Mouse (Mus musculus) liver, adult 2 months (tissue): Measurements from ENCODE around the gene Selenok.

Experiments used
- CTCF ChIP-seq: fragments of 200-500 bp; IDR thresholded peaks from 2 replicates; pipeline ENCODE4 v1.5.1; 2011; ENCODE audit warnings: low read depth, low read length, control low read depth
- POLR2A ChIP-seq: fragments of 200-500 bp; IDR thresholded peaks from 2 replicates; pipeline ENCODE4 v1.6.1; 2011; ENCODE audit warnings: low read length, control low read depth; ENCODE audit not compliant: insufficient read depth; ENCODE audit errors: extremely low read depth

DNA sequence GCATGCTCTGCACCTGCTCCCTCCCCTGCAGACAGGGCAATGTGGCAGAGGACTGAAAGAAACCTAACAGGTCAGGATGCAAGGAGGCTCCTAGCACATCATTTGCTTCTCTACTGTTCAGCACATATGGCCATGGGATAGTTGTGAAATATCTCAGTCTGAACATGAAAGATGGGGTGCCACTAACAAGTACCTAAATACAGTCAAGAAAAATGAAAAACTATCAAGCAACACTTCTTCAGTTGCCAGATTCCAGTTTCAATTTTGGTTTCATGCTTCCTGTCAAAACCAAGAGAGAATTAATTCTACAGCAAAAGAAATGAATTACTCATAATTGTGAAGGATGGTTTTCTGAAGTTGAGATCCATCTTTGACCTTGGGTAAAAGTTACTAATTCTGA, 10.7 kb upstream of the Selenok start:
- TF ChIP-seq CTCF (no peak), POLR2A (no peak)
